9 mouse cellular contexts compared by ENCODE assay signal in genomic region chr17:55957168-55957567, GRCm38 (mm10). TPM values are rescaled to one million over a fixed set of nuclear protein-coding genes. Genes with fewer than 3 reads are reported as not detected.
DNase-seq lines count a peak whose midpoint lies in the region; ATAC-seq lines count a peak whose summit lies in the region.
"Had no signal": no experiment of that assay in that cellular context is flagged by ENCODE, and none has a peak within 500 bp of the region (broad histone marks: within the 10 kb centered on the region; RNA-seq: fewer than 3 reads in every experiment).

No protein-coding gene starts in this region.

- WGBS in heart, embryonic 11.5 days (ENCODE audit: insufficient replicate concordance), result 15% methylated on average over 9 of the region's 9 CpGs
- 11% methylated on average over 9 of the region's 9 CpGs for WGBS in forebrain, embryonic 16.5 days
- 14% methylated on average over 9 of the region's 9 CpGs for WGBS in intestine, embryonic 16.5 days
- WGBS in limb, embryonic 11.5 days, result 17% methylated on average over 9 of the region's 9 CpGs
- 12% methylated on average over 9 of the region's 9 CpGs for WGBS in midbrain, embryonic 15.5 days

- no peak overlapping the region for H3K4me3 ChIP-seq in heart, embryonic 11.5 days (ENCODE audit: low read depth, low read length)
- H3K4me3 ChIP-seq in forebrain, embryonic 16.5 days (replicated peaks; ENCODE audit: low read length), result no peak overlapping the region
- no peak overlapping the region for H3K4me3 ChIP-seq in intestine, embryonic 16.5 days (ENCODE audit: low read length)
- H3K4me3 ChIP-seq in limb, embryonic 11.5 days (ENCODE audit: low read depth, low read length), result no peak overlapping the region
- H3K4me3 ChIP-seq in midbrain, embryonic 15.5 days, result peak overlapping the region; percentile 61; the same call in 1 of the 2 replicates

- DNase-seq in heart, adult 18-20 months, result peak; percentile 53 to 86
- DNase-seq in cerebellum, adult 18-20 months, result peak; percentile 80 to 87
- DNase-seq in limb, embryonic 11.5 days (ENCODE audit: low spot score), result peak; percentile 86
- peak; percentile 51 to 69 for DNase-seq in spleen, postnatal 36 days (ENCODE audit: low spot score in 2 of 2)

- H3K27ac ChIP-seq in heart, embryonic 11.5 days (ENCODE audit: low read depth, low read length), result no peak overlapping the region
- no peak overlapping the region for H3K27ac ChIP-seq in forebrain, embryonic 16.5 days (ENCODE audit: low read length)
- H3K27ac ChIP-seq in intestine, embryonic 16.5 days (ENCODE audit: low read length), result no peak overlapping the region
- no peak overlapping the region for H3K27ac ChIP-seq in limb, embryonic 11.5 days (replicated peaks; ENCODE audit: low read depth, low read length)
- peak overlapping the region; percentile 50; the same call in 1 of the 2 replicates for H3K27ac ChIP-seq in midbrain, embryonic 15.5 days
- H3K27ac ChIP-seq: lung, embryonic 15.5 days had no signal

- H3K4me2 ChIP-seq in heart, embryonic 11.5 days, result no peak overlapping the region
- H3K4me2 ChIP-seq in forebrain, embryonic 16.5 days (ENCODE audit: low read length), result peak overlapping the region; percentile 22
- H3K4me2 ChIP-seq in intestine, embryonic 16.5 days (ENCODE audit: low read depth, low read length), result no peak overlapping the region
- no peak overlapping the region for H3K4me2 ChIP-seq in limb, embryonic 11.5 days (ENCODE audit: low read depth, severe bottlenecking)
- peak overlapping the region; percentile 74 for H3K4me2 ChIP-seq in midbrain, embryonic 15.5 days

- H3K9ac ChIP-seq in heart, embryonic 11.5 days (ENCODE audit: low read depth, low read length), result no peak overlapping the region
- H3K9ac ChIP-seq in forebrain, embryonic 16.5 days (replicated peaks; ENCODE audit: low read depth, low read length), result no peak overlapping the region
- 0 out of 2 replicates have a peak overlapping the region, but pooled peaks have one; percentile 19 for H3K9ac ChIP-seq in intestine, embryonic 16.5 days (ENCODE audit: low read depth, low read length)
- no peak overlapping the region for H3K9ac ChIP-seq in limb, embryonic 11.5 days (ENCODE audit: low read length)
- H3K9ac ChIP-seq in midbrain, embryonic 15.5 days, result no peak overlapping the region
- H3K9ac ChIP-seq: lung, embryonic 15.5 days had no signal

- H3K27me3 ChIP-seq in heart, embryonic 11.5 days (ENCODE audit: control insufficient read depth, insufficient read depth, low read length), result peaks cover 21% of the 10 kb centered on the region
- no peaks in the 10 kb centered on the region; the same call in 1 of the 2 replicates for H3K27me3 ChIP-seq in forebrain, embryonic 16.5 days (replicated peaks; ENCODE audit: control insufficient read depth, insufficient read depth, low read length)
- peaks cover 3% of the 10 kb centered on the region; the same call in 1 of the 2 replicates for H3K27me3 ChIP-seq in intestine, embryonic 16.5 days (replicated peaks; ENCODE audit: control insufficient read depth, insufficient read depth, low read length)
- 0 out of 2 replicates have a peak, but pooled peaks cover 3% of the 10 kb centered on the region for H3K27me3 ChIP-seq in limb, embryonic 11.5 days (ENCODE audit: control insufficient read depth, insufficient read depth, low read length)
- H3K27me3 ChIP-seq in midbrain, embryonic 15.5 days (replicated peaks), result peaks cover 4% of the 10 kb centered on the region; the same call in 1 of the 2 replicates

- H3K36me3 ChIP-seq in heart, embryonic 11.5 days (ENCODE audit: control insufficient read depth, insufficient read depth, low read length), result peaks cover 2% of the 10 kb centered on the region; the same call in 1 of the 2 replicates
- no peaks in the 10 kb centered on the region for H3K36me3 ChIP-seq in forebrain, embryonic 16.5 days (ENCODE audit: control insufficient read depth, insufficient read depth)
- peaks cover 2% of the 10 kb centered on the region; the same call in 1 of the 2 replicates for H3K36me3 ChIP-seq in intestine, embryonic 16.5 days (ENCODE audit: control insufficient read depth, insufficient read depth, low read length)
- peaks cover 3% of the 10 kb centered on the region; the same call in 1 of the 2 replicates for H3K36me3 ChIP-seq in limb, embryonic 11.5 days (ENCODE audit: control insufficient read depth, insufficient read depth, low read length)
- no peaks in the 10 kb centered on the region; the same call in 1 of the 2 replicates for H3K36me3 ChIP-seq in midbrain, embryonic 15.5 days (replicated peaks)

- ATAC-seq in heart, embryonic 11.5 days (replicated peaks; ENCODE audit: insufficient number of reproducible peaks, low FRiP score, low TSS enrichment), result no peak
- ATAC-seq in forebrain, embryonic 16.5 days, result no peak
- no peak; the same call in 1 of the 2 replicates for ATAC-seq in intestine, embryonic 16.5 days
- ATAC-seq in limb, embryonic 11.5 days (ENCODE audit: insufficient number of reproducible peaks, low FRiP score, low TSS enrichment, low read depth), result no peak
- ATAC-seq in midbrain, embryonic 15.5 days (replicated peaks), result 0 out of 2 replicates have a peak, but pooled peaks have one; percentile 25

- H3K4me1 ChIP-seq in heart, embryonic 11.5 days (ENCODE audit: control insufficient read depth, insufficient read depth, low read length), result peaks cover 13% of the 10 kb centered on the region
- H3K4me1 ChIP-seq in forebrain, embryonic 16.5 days (replicated peaks; ENCODE audit: control insufficient read depth, insufficient read depth, low read length), result peaks cover 21% of the 10 kb centered on the region
- H3K4me1 ChIP-seq in intestine, embryonic 16.5 days (ENCODE audit: control insufficient read depth, insufficient read depth, low read length), result peaks cover 23% of the 10 kb centered on the region
- no peaks in the 10 kb centered on the region for H3K4me1 ChIP-seq in limb, embryonic 11.5 days (ENCODE audit: control insufficient read depth, insufficient read depth, low read length)
- H3K4me1 ChIP-seq in midbrain, embryonic 15.5 days, result peaks cover 37% of the 10 kb centered on the region

- no peaks in the 10 kb centered on the region for H3K9me3 ChIP-seq in heart, embryonic 11.5 days (replicated peaks; ENCODE audit: control insufficient read depth, low read length)
- H3K9me3 ChIP-seq in forebrain, embryonic 16.5 days (ENCODE audit: control insufficient read depth, low read length), result no peaks in the 10 kb centered on the region
- H3K9me3 ChIP-seq in intestine, embryonic 16.5 days (ENCODE audit: control insufficient read depth, low read length), result no peaks in the 10 kb centered on the region
- H3K9me3 ChIP-seq in limb, embryonic 11.5 days (ENCODE audit: control insufficient read depth, low read length), result no peaks in the 10 kb centered on the region
- H3K9me3 ChIP-seq in midbrain, embryonic 15.5 days, result no peaks in the 10 kb centered on the region
- H3K9me3 ChIP-seq: lung, embryonic 15.5 days had no signal

RNA-seq across cellular contexts. Expression of gene Yju2, which starts 1.7 kb away (rescaled TPM):
- 1 to 10 TPM; 7.5 to 8.6 TPM for total RNA-seq in heart, adult 18-20 months (2021)
- polyA plus RNA-seq in heart, embryonic 11.5 days (2014; fragmentation: Nextera tagmentation; extraction: Ambion mirVana), result 15.5 and 18.1 TPM in 2 replicates
- polyA plus RNA-seq in forebrain, embryonic 16.5 days (2015; fragmentation: Nextera tagmentation; extraction: Ambion mirVana), result 26.8 and 27.0 TPM in 2 replicates
- 19.7 and 21.5 TPM in 2 replicates for polyA plus RNA-seq in intestine, embryonic 16.5 days (2015; fragmentation: Nextera tagmentation; extraction: Ambion mirVana)
- polyA plus RNA-seq in limb, embryonic 11.5 days (2014; fragmentation: Nextera tagmentation; extraction: Ambion mirVana), result 20.7 and 22.3 TPM in 2 replicates
- 24.5 and 25.4 TPM in 2 replicates for polyA plus RNA-seq in midbrain, embryonic 15.5 days (2015; fragmentation: Nextera tagmentation; extraction: Ambion mirVana)

RNA-seq across cellular contexts. Expression of gene Ebi3, which starts 4.7 kb away (rescaled TPM):
- total RNA-seq in heart, adult 18-20 months (2021), result 1 to 10 TPM in 1 of 2 experiments, under 1 TPM in 1; 0.69 to 1.1 TPM
- 0.19 and 0.20 TPM in 2 replicates for polyA plus RNA-seq in heart, embryonic 11.5 days (2014; fragmentation: Nextera tagmentation; extraction: Ambion mirVana)
- polyA plus RNA-seq in forebrain, embryonic 16.5 days (2015; fragmentation: Nextera tagmentation; extraction: Ambion mirVana), result 3.0 and 4.2 TPM in 2 replicates
- polyA plus RNA-seq in intestine, embryonic 16.5 days (2015; fragmentation: Nextera tagmentation; extraction: Ambion mirVana), result 2.6 and 2.9 TPM in 2 replicates
- 0.79 and 1.1 TPM in 2 replicates for polyA plus RNA-seq in limb, embryonic 11.5 days (2014; fragmentation: Nextera tagmentation; extraction: Ambion mirVana)
- polyA plus RNA-seq in midbrain, embryonic 15.5 days (2015; fragmentation: Nextera tagmentation; extraction: Ambion mirVana), result 7.4 and 8.3 TPM in 2 replicates

RNA-seq across cellular contexts. Expression of gene Zfp119b, which starts 7.9 kb away (rescaled TPM):
- total RNA-seq in heart, adult 18-20 months (2021), result 1 to 10 TPM; 2.4 TPM
- polyA plus RNA-seq in heart, embryonic 11.5 days (2014; fragmentation: Nextera tagmentation; extraction: Ambion mirVana), result 3.6 and 4.1 TPM in 2 replicates
- 6.7 and 8.3 TPM in 2 replicates for polyA plus RNA-seq in forebrain, embryonic 16.5 days (2015; fragmentation: Nextera tagmentation; extraction: Ambion mirVana)
- 4.1 and 4.4 TPM in 2 replicates for polyA plus RNA-seq in intestine, embryonic 16.5 days (2015; fragmentation: Nextera tagmentation; extraction: Ambion mirVana)
- polyA plus RNA-seq in limb, embryonic 11.5 days (2014; fragmentation: Nextera tagmentation; extraction: Ambion mirVana), result 6.6 and 7.1 TPM in 2 replicates
- polyA plus RNA-seq in midbrain, embryonic 15.5 days (2015; fragmentation: Nextera tagmentation; extraction: Ambion mirVana), result 9.6 and 10.2 TPM in 2 replicates

RNA-seq across cellular contexts. Expression of gene Shd, which starts 13.1 kb away (rescaled TPM):
- 1 to 10 TPM; 1.1 to 1.9 TPM for total RNA-seq in heart, adult 18-20 months (2021)
- polyA plus RNA-seq in heart, embryonic 11.5 days (2014; fragmentation: Nextera tagmentation; extraction: Ambion mirVana), result 10.8 and 11.9 TPM in 2 replicates
- polyA plus RNA-seq in forebrain, embryonic 16.5 days (2015; fragmentation: Nextera tagmentation; extraction: Ambion mirVana), result 98.2 and 129 TPM in 2 replicates
- 8.6 and 9.0 TPM in 2 replicates for polyA plus RNA-seq in intestine, embryonic 16.5 days (2015; fragmentation: Nextera tagmentation; extraction: Ambion mirVana)
- 42.2 and 44.8 TPM in 2 replicates for polyA plus RNA-seq in limb, embryonic 11.5 days (2014; fragmentation: Nextera tagmentation; extraction: Ambion mirVana)
- polyA plus RNA-seq in midbrain, embryonic 15.5 days (2015; fragmentation: Nextera tagmentation; extraction: Ambion mirVana), result 209 and 217 TPM in 2 replicates

RNA-seq across cellular contexts. Expression of gene Fsd1, which starts 29.1 kb away (rescaled TPM):
- total RNA-seq in heart, adult 18-20 months (2021), result not detected
- polyA plus RNA-seq in heart, embryonic 11.5 days (2014; fragmentation: Nextera tagmentation; extraction: Ambion mirVana), result 5.0 and 5.2 TPM in 2 replicates
- 144 and 179 TPM in 2 replicates for polyA plus RNA-seq in forebrain, embryonic 16.5 days (2015; fragmentation: Nextera tagmentation; extraction: Ambion mirVana)
- polyA plus RNA-seq in intestine, embryonic 16.5 days (2015; fragmentation: Nextera tagmentation; extraction: Ambion mirVana), result 8.4 and 9.7 TPM in 2 replicates
- 34.9 and 39.8 TPM in 2 replicates for polyA plus RNA-seq in limb, embryonic 11.5 days (2014; fragmentation: Nextera tagmentation; extraction: Ambion mirVana)
- polyA plus RNA-seq in midbrain, embryonic 15.5 days (2015; fragmentation: Nextera tagmentation; extraction: Ambion mirVana), result 203 and 208 TPM in 2 replicates

Comparison
In these comparisons a context has a peak if more than half of its experiments do, and no peak if none do; other contexts are left out.
1. H3K4me2 ChIP-seq: peak in forebrain, embryonic 16.5 days (single experiment) and midbrain, embryonic 15.5 days (single experiment); none in heart, embryonic 11.5 days (single experiment), intestine, embryonic 16.5 days (single experiment) and limb, embryonic 11.5 days (single experiment).
2. Peak in every context shown above with its lines, with median percentiles within 50 percentile points of each other: DNase-seq.